Mouse (Mus musculus) kidney, postnatal 0 days (tissue): ENCODE measurements around the gene Gm20517. TPM values are rescaled to one million over a fixed set of nuclear protein-coding genes. Genes with fewer than 3 reads are reported as not detected.

Experiments used
- ATAC-seq: fragments of 200-750 bp; cut with Nextera tagmentation; replicated peaks from 2 replicates; pipeline ENCODE4 v1.8.0; 2017; ENCODE audit warnings: low read depth, moderate number of reproducible peaks, moderate TSS enrichment, moderate library complexity; ENCODE audit not compliant: low FRiP score
- DNase-seq: peaks from one replicate; pipeline ENCODE4 v3.0.0-alpha.2; 2016; ENCODE audit warnings: low spot score
- H3K27ac ChIP-seq: fragments of 300-500 bp; sonication (generic); 2 replicates; pipeline ENCODE4 v1.5.1; 2014; ENCODE audit warnings: mild to moderate bottlenecking
- H3K27me3 ChIP-seq: fragments of 300-500 bp; sonication (generic); 2 replicates; pipeline ENCODE4 v1.6.1; 2014; ENCODE audit warnings: low read length, mixed read lengths; ENCODE audit not compliant: insufficient read depth
- H3K36me3 ChIP-seq: fragments of 300-500 bp; sonication (generic); 2 replicates; pipeline ENCODE4 v1.6.1; 2014; ENCODE audit warnings: low read length, mixed read lengths; ENCODE audit not compliant: insufficient read depth
- H3K4me1 ChIP-seq: fragments of 300-500 bp; sonication (generic); replicated peaks from 2 replicates; pipeline ENCODE4 v1.6.1; 2014; ENCODE audit warnings: antibody characterized with exemption, low read length, mixed read lengths; ENCODE audit not compliant: insufficient read depth
- H3K4me2 ChIP-seq: fragments of 300-500 bp; sonication (generic); 2 replicates; pipeline ENCODE4 v1.6.1; 2014; ENCODE audit warnings: mild to moderate bottlenecking, low read length, moderate library complexity, mixed read lengths
- H3K4me3 ChIP-seq: fragments of 300-500 bp; sonication (generic); replicated peaks from 2 replicates; pipeline ENCODE4 v1.5.1; 2014; ENCODE audit warnings: low read depth, low read length
- H3K9ac ChIP-seq: fragments of 300-500 bp; sonication (generic); 2 replicates; pipeline ENCODE4 v1.6.1; 2014; ENCODE audit warnings: low read depth, low read length
- H3K9me3 ChIP-seq: fragments of 300-500 bp; sonication (generic); replicated peaks from 2 replicates; pipeline ENCODE4 v1.6.1; 2016; ENCODE audit warnings: low read length, inconsistent platforms, mixed read lengths
- CTCF ChIP-seq: IDR thresholded peaks from 2 replicates; pipeline ENCODE4 v1.5.1; 2016; ENCODE audit warnings: antibody characterized with exemption, low read depth, mild to moderate bottlenecking, moderate library complexity
- WGBS: fragments of 180-500 bp; shearing (Covaris S2); extraction: QIAGEN DNeasy Blood & Tissue Kit; methylation state at CpG from one replicate; pipeline ENCODE4 v1.1.7; 2014; 5-methylcytosine and 5-hydroxymethylcytosine counted together
- polyA plus RNA-seq: library from polyadenylated mRNA; unstranded; fragments of >200 nt; fragmentation: Nextera tagmentation; extraction: Ambion mirVana; gene quantifications from 2 replicates; pipeline ENCODE4 v1.2.1, GENCODE M21; 2015

Gene Gm20517
- polyA plus RNA-seq, 1 experiment from 2014 or later: 1.8 TPM

GRCm38 (mm10) chr17:47611661-47611982, 233 bp downstream of the Gm20517 start:
- Histone ChIP-seq H3K4me2 (peak overlapping the region; percentile 92), H3K4me3 (peak overlapping the region; percentile 87), H3K9ac (peak overlapping the region; percentile 84), H3K4me1 (0 out of 2 replicates have a peak, but pooled peaks cover 16% of the 10 kb centered on the region), H3K27me3 (no peaks in the 10 kb centered on the region), H3K27ac (peak overlapping the region; percentile 85; the same call in 1 of the 2 replicates), H3K36me3 (peaks cover 21% of the 10 kb centered on the region; the same call in 1 of the 2 replicates), H3K9me3 (no peaks in the 10 kb centered on the region)
- WGBS: 2% methylated on average over 13 of the region's 13 CpGs
- no peak for TF ChIP-seq CTCF
- ATAC-seq: no peak
- no peak for DNase-seq

- no peak for ATAC-seq
- 93% methylated on average over 1 of the region's 1 CpGs for WGBS
- peak; percentile 62 for TF ChIP-seq CTCF
- Histone ChIP-seq H3K9ac (no peak overlapping the region), H3K4me2 (no peak overlapping the region), H3K36me3 (peaks cover 21% of the 10 kb centered on the region), H3K9me3 (no peaks in the 10 kb centered on the region), H3K27ac (no peak overlapping the region), H3K4me3 (no peak overlapping the region), H3K4me1 (0 out of 2 replicates have a peak, but pooled peaks cover 16% of the 10 kb centered on the region), H3K27me3 (no peaks in the 10 kb centered on the region)
- DNase-seq: no peak
These were observed 2.6 kb downstream of the Gm20517 start for GRCm38 (mm10) chr17:47614018-47614417.

- Histone ChIP-seq H3K9me3 (no peaks in the 10 kb centered on the region), H3K36me3 (peaks cover 26% of the 10 kb centered on the region), H3K4me1 (0 out of 2 replicates have a peak, but pooled peaks cover 6% of the 10 kb centered on the region), H3K27me3 (no peaks in the 10 kb centered on the region), H3K27ac (no peak overlapping the region), H3K4me3 (no peak overlapping the region), H3K9ac (no peak overlapping the region), H3K4me2 (no peak overlapping the region)
- WGBS: 94% methylated on average over 8 of the region's 8 CpGs
- DNase-seq: no peak
- TF ChIP-seq CTCF: no peak
- ATAC-seq: no peak
These were observed 4.7 kb downstream of the Gm20517 start for GRCm38 (mm10) chr17:47616119-47616518.

GRCm38 (mm10) chr17:47616652-47617051, 5.3 kb downstream of the Gm20517 start:
- no peak overlapping the region for H3K9ac ChIP-seq
- H3K27me3 ChIP-seq: no peaks in the 10 kb centered on the region
- H3K27ac ChIP-seq: no peak overlapping the region
- no peak overlapping the region for H3K4me3 ChIP-seq
- TF ChIP-seq CTCF: no peak
- 0 out of 2 replicates have a peak, but pooled peaks cover 6% of the 10 kb centered on the region for H3K4me1 ChIP-seq
- ATAC-seq: no peak
- WGBS: 92% methylated on average over 4 of the region's 4 CpGs
- H3K36me3 ChIP-seq: peaks cover 26% of the 10 kb centered on the region
- no peaks in the 10 kb centered on the region for H3K9me3 ChIP-seq
- no peak for DNase-seq
- H3K4me2 ChIP-seq: no peak overlapping the region

- H3K9ac ChIP-seq: no peak overlapping the region
- 0 out of 2 replicates have a peak, but pooled peaks cover 2% of the 10 kb centered on the region for H3K4me1 ChIP-seq
- no peak overlapping the region for H3K4me3 ChIP-seq
- ATAC-seq (no peak), DNase-seq (no peak)
- H3K27me3 ChIP-seq: no peaks in the 10 kb centered on the region
- TF ChIP-seq CTCF: no peak
- H3K27ac ChIP-seq: no peak overlapping the region
- no peaks in the 10 kb centered on the region for H3K9me3 ChIP-seq
- WGBS: 92% methylated on average over 9 of the region's 9 CpGs
- no peak overlapping the region for H3K4me2 ChIP-seq
- peaks cover 29% of the 10 kb centered on the region for H3K36me3 ChIP-seq
These were observed 6.4 kb downstream of the Gm20517 start for GRCm38 (mm10) chr17:47617605-47618307.

GRCm38 (mm10) chr17:47618556-47619311, 7.3 kb downstream of the Gm20517 start:
- Histone ChIP-seq H3K27ac (no peak overlapping the region), H3K4me2 (no peak overlapping the region), H3K36me3 (peaks cover 38% of the 10 kb centered on the region), H3K9ac (no peak overlapping the region), H3K4me3 (no peak overlapping the region), H3K27me3 (no peaks in the 10 kb centered on the region), H3K4me1 (no peaks in the 10 kb centered on the region), H3K9me3 (no peaks in the 10 kb centered on the region)
- WGBS: 88% methylated on average over 13 of the region's 13 CpGs
- TF ChIP-seq CTCF: no peak
- DNase-seq (no peak), ATAC-seq (no peak)
